Mouse (Mus musculus) inflammation-experienced regulatory T-cells, adult 6 months (primary cell): ENCODE results near the gene Gm37240. TPM values are rescaled to one million over a fixed set of nuclear protein-coding genes. Genes with fewer than 3 reads are reported as not detected.
A peak's percentile ranks its signal among the peaks of the same experiment; 100 is the strongest.

Experiments used
- ATAC-seq: one replicate; pipeline ENCODE4 v1.8.0; 2017
- polyA plus RNA-seq, 3 experiments: library from polyadenylated mRNA; unstranded; fragments of 100-300 nt; shearing (Covaris generic); gene quantifications; one replicate each; pipeline ENCODE4 v1.2.1; 2017

Gene Gm37240
- polyA plus RNA-seq, 3 experiments from 2014 or later = 0.74 to 4.1 (median 0.98) TPM

GRCm38 (mm10) chr3:85173441-85174071 lies 713.8 kb downstream of the Gm37240 start:
- no peak for ATAC-seq

- no peak for ATAC-seq
These were observed 714.8 kb downstream of the Gm37240 start for GRCm38 (mm10) chr3:85172532-85172931.

GRCm38 (mm10) chr3:85172096-85172495 lies 715.2 kb downstream of the Gm37240 start:
- ATAC-seq = no peak

GRCm38 (mm10) chr3:85168816-85169215 lies 718.5 kb downstream of the Gm37240 start:
- ATAC-seq = no peak

GRCm38 (mm10) chr3:85164931-85165330 lies 722.4 kb downstream of the Gm37240 start:
- ATAC-seq = no peak

- no peak for ATAC-seq
These were observed 723.9 kb downstream of the Gm37240 start for GRCm38 (mm10) chr3:85163396-85163795.

- no peak for ATAC-seq
These were observed 724.9 kb downstream of the Gm37240 start for GRCm38 (mm10) chr3:85162430-85162829.

GRCm38 (mm10) chr3:85160816-85161215 lies 726.5 kb downstream of the Gm37240 start:
- ATAC-seq = no peak

- ATAC-seq = no peak
These were observed 727.7 kb downstream of the Gm37240 start for GRCm38 (mm10) chr3:85159631-85160030.

GRCm38 (mm10) chr3:85148816-85149215 lies 738.5 kb downstream of the Gm37240 start:
- ATAC-seq = no peak

- ATAC-seq = no peak
These were observed 739.2 kb downstream of the Gm37240 start for GRCm38 (mm10) chr3:85148038-85148550.

GRCm38 (mm10) chr3:85145568-85145967 lies 741.8 kb downstream of the Gm37240 start:
- no peak for ATAC-seq

GRCm38 (mm10) chr3:85145076-85145475 lies 742.2 kb downstream of the Gm37240 start:
- ATAC-seq = no peak

GRCm38 (mm10) chr3:85144425-85144824 lies 742.9 kb downstream of the Gm37240 start:
- no peak for ATAC-seq

- ATAC-seq = no peak
These were observed 746.8 kb downstream of the Gm37240 start for GRCm38 (mm10) chr3:85140488-85140887.

GRCm38 (mm10) chr3:85138407-85138806 lies 748.9 kb downstream of the Gm37240 start:
- ATAC-seq = no peak

- ATAC-seq = no peak
These were observed 753.8 kb downstream of the Gm37240 start for GRCm38 (mm10) chr3:85133561-85133960.

- ATAC-seq = no peak
These were observed 755.4 kb downstream of the Gm37240 start for GRCm38 (mm10) chr3:85131878-85132277.

- ATAC-seq = no peak
These were observed 758.8 kb downstream of the Gm37240 start for GRCm38 (mm10) chr3:85128546-85128945.

- ATAC-seq = peak; percentile 86
These were observed 760.3 kb downstream of the Gm37240 start for GRCm38 (mm10) chr3:85126970-85127369.

GRCm38 (mm10) chr3:85125471-85125870 lies 761.8 kb downstream of the Gm37240 start:
- ATAC-seq = no peak

GRCm38 (mm10) chr3:85124924-85125323 lies 762.4 kb downstream of the Gm37240 start:
- ATAC-seq = no peak

- ATAC-seq = no peak
These were observed 762.9 kb downstream of the Gm37240 start for GRCm38 (mm10) chr3:85124410-85124809.

GRCm38 (mm10) chr3:85117702-85118101 lies 769.6 kb downstream of the Gm37240 start:
- no peak for ATAC-seq

- no peak for ATAC-seq
These were observed 770.3 kb downstream of the Gm37240 start for GRCm38 (mm10) chr3:85117014-85117413.
